Mouse (Mus musculus): ENCODE results near the gene Casq2.

Gene Casq2

GRCm38 (mm10) chr3:102086283-102086682, at the start of gene Casq2:
TSS of gene Casq2 (plus strand) at chr3:102086415.
- no peak for TF ChIP-seq GATA4 (IDR thresholded peaks at IDR 0.05; ENCODE audit: insufficient replicate concordance, low read length)

GRCm38 (mm10) chr3:102037806-102038205, 48.4 kb upstream of the Casq2 start:
- no peak for TF ChIP-seq GATA4 (IDR thresholded peaks at IDR 0.05; ENCODE audit: insufficient replicate concordance, low read length)

GRCm38 (mm10) chr3:102038608-102039007, 47.6 kb upstream of the Casq2 start:
- TF ChIP-seq GATA4 (IDR thresholded peaks at IDR 0.05; ENCODE audit: insufficient replicate concordance, low read length), result no peak

- TF ChIP-seq GATA4 (IDR thresholded peaks at IDR 0.05; ENCODE audit: insufficient replicate concordance, low read length), result no peak
Observed at GRCm38 (mm10) chr3:102041632-102042031, 44.6 kb upstream of the Casq2 start.

GRCm38 (mm10) chr3:102045071-102045470, 41.1 kb upstream of the Casq2 start:
- TF ChIP-seq GATA4 (IDR thresholded peaks at IDR 0.05; ENCODE audit: insufficient replicate concordance, low read length), result no peak

GRCm38 (mm10) chr3:102047532-102047931, 38.7 kb upstream of the Casq2 start:
- TF ChIP-seq GATA4 (IDR thresholded peaks at IDR 0.05; ENCODE audit: insufficient replicate concordance, low read length), result no peak

GRCm38 (mm10) chr3:102049207-102050104, 36.8 kb upstream of the Casq2 start:
- no peak for TF ChIP-seq GATA4 (IDR thresholded peaks at IDR 0.05; ENCODE audit: insufficient replicate concordance, low read length)

GRCm38 (mm10) chr3:102052036-102052435, 34.2 kb upstream of the Casq2 start:
- TF ChIP-seq GATA4 (IDR thresholded peaks at IDR 0.05; ENCODE audit: insufficient replicate concordance, low read length), result no peak

- TF ChIP-seq GATA4 (IDR thresholded peaks at IDR 0.05; ENCODE audit: insufficient replicate concordance, low read length), result no peak
Observed at GRCm38 (mm10) chr3:102053293-102053692, 32.9 kb upstream of the Casq2 start.

- TF ChIP-seq GATA4 (IDR thresholded peaks at IDR 0.05; ENCODE audit: insufficient replicate concordance, low read length), result no peak
Observed at GRCm38 (mm10) chr3:102055878-102056277, 30.3 kb upstream of the Casq2 start.

GRCm38 (mm10) chr3:102060065-102060464, 26.1 kb upstream of the Casq2 start:
- TF ChIP-seq GATA4 (IDR thresholded peaks at IDR 0.05; ENCODE audit: insufficient replicate concordance, low read length), result no peak

GRCm38 (mm10) chr3:102061923-102062670, 24.1 kb upstream of the Casq2 start:
- TF ChIP-seq GATA4 (IDR thresholded peaks at IDR 0.05; ENCODE audit: insufficient replicate concordance, low read length), result no peak

- TF ChIP-seq GATA4 (IDR thresholded peaks at IDR 0.05; ENCODE audit: insufficient replicate concordance, low read length), result no peak
Observed at GRCm38 (mm10) chr3:102062671-102063010, 23.6 kb upstream of the Casq2 start.

- no peak for TF ChIP-seq GATA4 (IDR thresholded peaks at IDR 0.05; ENCODE audit: insufficient replicate concordance, low read length)
Observed at GRCm38 (mm10) chr3:102063273-102064120, 22.7 kb upstream of the Casq2 start.

GRCm38 (mm10) chr3:102064566-102064965, 21.6 kb upstream of the Casq2 start:
- no peak for TF ChIP-seq GATA4 (IDR thresholded peaks at IDR 0.05; ENCODE audit: insufficient replicate concordance, low read length)
